Mouse (Mus musculus) urinary bladder, postnatal 0 days (tissue): ENCODE data around the gene Iqcb1. TPM values are rescaled to one million over a fixed set of nuclear protein-coding genes. Genes with fewer than 3 reads are reported as not detected.

Experiments
- microRNA-seq: library from miRNA; unstranded; fragments of <30 nt; microRNA quantifications from one replicate; pipeline ENCODE4, GENCODE M21; 2016
- polyA plus RNA-seq: library from polyadenylated mRNA; unstranded; fragments of >200 nt; fragmentation: Nextera tagmentation; extraction: Ambion mirVana; gene quantifications from 2 replicates; pipeline ENCODE4 v1.2.1, GENCODE M21; 2015

Gene Iqcb1
- 22.8 and 23.9 TPM in 2 replicates for polyA plus RNA-seq

GRCm38 (mm10) chr16:36828054-36828786 lies at the start of gene Iqcb1:
Gene Iqcb1 (plus strand): TSS chr16:36828385.

GRCm38 (mm10) chr16:36784594-36785313 lies 43.4 kb upstream of the Iqcb1 start, which contains the start of gene Slc15a2:
Gene Slc15a2 (minus strand): TSS chr16:36784962.

GRCm38 (mm10) chr16:36874583-36875275 lies 46.5 kb downstream of the Iqcb1 start, which contains the start of the genes Eaf2 and Golgb1:
Gene Eaf2 (minus strand): TSS chr16:36875003.
Gene Golgb1 (plus strand): TSS chr16:36875140.

Small RNAs within 50 kb of the gene (microRNA-seq; reads per million reads assigned to microRNA genes)
- not detected for gene Gm22617

Other genes starting within 250 kb of the Iqcb1 start
- 1.6 and 3.7 TPM in 2 replicates for gene Cd86, start 162.3 kb upstream of the Iqcb1 start, polyA plus RNA-seq
- 31.1 and 36.6 TPM in 2 replicates for gene Ildr1, start 134.4 kb upstream of the Iqcb1 start, polyA plus RNA-seq
- gene Slc15a2, start 43.4 kb upstream of the Iqcb1 start, polyA plus RNA-seq = 0.93 and 1.4 TPM in 2 replicates
- gene Eaf2, start 46.6 kb downstream of the Iqcb1 start, polyA plus RNA-seq = 5.2 and 5.9 TPM in 2 replicates
- 70.4 and 80.9 TPM in 2 replicates for gene Golgb1, start 46.8 kb downstream of the Iqcb1 start, polyA plus RNA-seq
- gene Hcls1, start 106.6 kb downstream of the Iqcb1 start, polyA plus RNA-seq = 7.1 and 15.3 TPM in 2 replicates
- gene Fbxo40, start 162.1 kb downstream of the Iqcb1 start, polyA plus RNA-seq = 0.05 TPM in 1 of 2 replicates, not detected in the other
- 0.64 and 1.2 TPM in 2 replicates for gene Polq, start 183.4 kb downstream of the Iqcb1 start, polyA plus RNA-seq